Mouse (Mus musculus): ENCODE data around the gene Tmem144. TPM values are rescaled to one million over a fixed set of nuclear protein-coding genes. Genes with fewer than 3 reads are reported as not detected.

Tmem144 gene
- polyA plus RNA-seq, 1 experiment: not detected

- Histone ChIP-seq H3K27ac (ENCODE audit: control insufficient read depth, insufficient read depth, low read depth, low read length, poor library complexity) (no peak overlapping the region), H3K4me3 (replicated peaks; ENCODE audit: control insufficient read depth, low read depth, low read length) (no peak overlapping the region), H3K4me1 (ENCODE audit: control insufficient read depth, insufficient read depth, low read length) (no peaks in the 10 kb centered on the region)
- TF ChIP-seq CTCF (IDR thresholded peaks at IDR 0.05; ENCODE audit: control insufficient read depth, insufficient read depth, low read length): no peak
- TF ChIP-seq POLR2A (IDR thresholded peaks at IDR 0.05; ENCODE audit: borderline replicate concordance, control insufficient read depth, low read depth, low read length): no peak
- WGBS: 72% methylated on average over 3 of the region's 3 CpGs
These were observed 25.8 kb upstream of the Tmem144 start for GRCm38 (mm10) chr3:79878350-79878749.

GRCm38 (mm10) chr3:79875471-79875870 is 22.9 kb upstream of the Tmem144 start:
- Histone ChIP-seq H3K4me3 (replicated peaks; ENCODE audit: control insufficient read depth, low read depth, low read length) (no peak overlapping the region), H3K27ac (ENCODE audit: control insufficient read depth, insufficient read depth, low read depth, low read length, poor library complexity) (no peak overlapping the region), H3K4me1 (ENCODE audit: control insufficient read depth, insufficient read depth, low read length) (peaks cover 1% of the 10 kb centered on the region; the same call in 1 of the 2 replicates)
- TF ChIP-seq CTCF (IDR thresholded peaks at IDR 0.05; ENCODE audit: control insufficient read depth, insufficient read depth, low read length) (no peak), POLR2A (IDR thresholded peaks at IDR 0.05; ENCODE audit: borderline replicate concordance, control insufficient read depth, low read depth, low read length) (no peak)
- 89% methylated on average over 5 of the region's 5 CpGs for WGBS

- no peak overlapping the region for H3K4me3 ChIP-seq (replicated peaks; ENCODE audit: control insufficient read depth, low read depth, low read length)
- TF ChIP-seq CTCF (IDR thresholded peaks at IDR 0.05; ENCODE audit: control insufficient read depth, insufficient read depth, low read length) (no peak), POLR2A (IDR thresholded peaks at IDR 0.05; ENCODE audit: borderline replicate concordance, control insufficient read depth, low read depth, low read length) (no peak)
- WGBS: 46% methylated on average over 1 of the region's 1 CpGs
- no peak overlapping the region for H3K27ac ChIP-seq (ENCODE audit: control insufficient read depth, insufficient read depth, low read depth, low read length, poor library complexity)
- peaks cover 1% of the 10 kb centered on the region; the same call in 1 of the 2 replicates for H3K4me1 ChIP-seq (ENCODE audit: control insufficient read depth, insufficient read depth, low read length)
These were observed 14.6 kb upstream of the Tmem144 start for GRCm38 (mm10) chr3:79867121-79867709.

GRCm38 (mm10) chr3:79866526-79866925 is 14.0 kb upstream of the Tmem144 start:
- Histone ChIP-seq H3K4me3 (replicated peaks; ENCODE audit: control insufficient read depth, low read depth, low read length) (no peak overlapping the region), H3K27ac (ENCODE audit: control insufficient read depth, insufficient read depth, low read depth, low read length, poor library complexity) (no peak overlapping the region), H3K4me1 (ENCODE audit: control insufficient read depth, insufficient read depth, low read length) (no peaks in the 10 kb centered on the region)
- TF ChIP-seq CTCF (IDR thresholded peaks at IDR 0.05; ENCODE audit: control insufficient read depth, insufficient read depth, low read length) (no peak), POLR2A (IDR thresholded peaks at IDR 0.05; ENCODE audit: borderline replicate concordance, control insufficient read depth, low read depth, low read length) (no peak)
- WGBS: 82% methylated on average over 9 of the region's 9 CpGs

- H3K4me1 ChIP-seq (ENCODE audit: control insufficient read depth, insufficient read depth, low read length): no peaks in the 10 kb centered on the region
- no peak overlapping the region for H3K27ac ChIP-seq (ENCODE audit: control insufficient read depth, insufficient read depth, low read depth, low read length, poor library complexity)
- WGBS: 82% methylated on average over 3 of the region's 3 CpGs
- TF ChIP-seq CTCF (IDR thresholded peaks at IDR 0.05; ENCODE audit: control insufficient read depth, insufficient read depth, low read length) (no peak), POLR2A (IDR thresholded peaks at IDR 0.05; ENCODE audit: borderline replicate concordance, control insufficient read depth, low read depth, low read length) (no peak)
- no peak overlapping the region for H3K4me3 ChIP-seq (replicated peaks; ENCODE audit: control insufficient read depth, low read depth, low read length)
These were observed 13.5 kb upstream of the Tmem144 start for GRCm38 (mm10) chr3:79866089-79866488.

GRCm38 (mm10) chr3:79864824-79865223 is 12.3 kb upstream of the Tmem144 start:
- WGBS: 4% methylated on average over 7 of the region's 7 CpGs
- no peak for TF ChIP-seq CTCF (IDR thresholded peaks at IDR 0.05; ENCODE audit: control insufficient read depth, insufficient read depth, low read length)
- no peak for TF ChIP-seq POLR2A (IDR thresholded peaks at IDR 0.05; ENCODE audit: borderline replicate concordance, control insufficient read depth, low read depth, low read length)
- H3K4me1 ChIP-seq (ENCODE audit: control insufficient read depth, insufficient read depth, low read length): no peaks in the 10 kb centered on the region
- no peak overlapping the region for H3K27ac ChIP-seq (ENCODE audit: control insufficient read depth, insufficient read depth, low read depth, low read length, poor library complexity)
- no peak overlapping the region for H3K4me3 ChIP-seq (replicated peaks; ENCODE audit: control insufficient read depth, low read depth, low read length)

GRCm38 (mm10) chr3:79858221-79858620 is 5.6 kb upstream of the Tmem144 start:
- Histone ChIP-seq H3K4me1 (ENCODE audit: control insufficient read depth, insufficient read depth, low read length) (no peaks in the 10 kb centered on the region), H3K27ac (ENCODE audit: control insufficient read depth, insufficient read depth, low read depth, low read length, poor library complexity) (no peak overlapping the region), H3K4me3 (replicated peaks; ENCODE audit: control insufficient read depth, low read depth, low read length) (no peak overlapping the region)
- WGBS: 72% methylated on average over 3 of the region's 3 CpGs
- no peak for TF ChIP-seq POLR2A (IDR thresholded peaks at IDR 0.05; ENCODE audit: borderline replicate concordance, control insufficient read depth, low read depth, low read length)
- TF ChIP-seq CTCF (IDR thresholded peaks at IDR 0.05; ENCODE audit: control insufficient read depth, insufficient read depth, low read length): no peak

- WGBS: 81% methylated on average over 5 of the region's 5 CpGs
- no peak overlapping the region for H3K4me3 ChIP-seq (replicated peaks; ENCODE audit: control insufficient read depth, low read depth, low read length)
- no peak overlapping the region for H3K27ac ChIP-seq (ENCODE audit: control insufficient read depth, insufficient read depth, low read depth, low read length, poor library complexity)
- TF ChIP-seq CTCF (IDR thresholded peaks at IDR 0.05; ENCODE audit: control insufficient read depth, insufficient read depth, low read length) (no peak), POLR2A (IDR thresholded peaks at IDR 0.05; ENCODE audit: borderline replicate concordance, control insufficient read depth, low read depth, low read length) (no peak)
- no peaks in the 10 kb centered on the region for H3K4me1 ChIP-seq (ENCODE audit: control insufficient read depth, insufficient read depth, low read length)
These were observed 5.2 kb upstream of the Tmem144 start for GRCm38 (mm10) chr3:79857780-79858179.

- TF ChIP-seq POLR2A (IDR thresholded peaks at IDR 0.05; ENCODE audit: borderline replicate concordance, control insufficient read depth, low read depth, low read length) (no peak), CTCF (IDR thresholded peaks at IDR 0.05; ENCODE audit: control insufficient read depth, insufficient read depth, low read length) (no peak)
- H3K4me1 ChIP-seq (ENCODE audit: control insufficient read depth, insufficient read depth, low read length): no peaks in the 10 kb centered on the region
- no peak overlapping the region for H3K27ac ChIP-seq (ENCODE audit: control insufficient read depth, insufficient read depth, low read depth, low read length, poor library complexity)
- WGBS: 67% methylated on average over 3 of the region's 3 CpGs
- no peak overlapping the region for H3K4me3 ChIP-seq (replicated peaks; ENCODE audit: control insufficient read depth, low read depth, low read length)
These were observed 465 bp downstream of the Tmem144 start for GRCm38 (mm10) chr3:79852108-79852507.
